Mouse (Mus musculus) kidney, postnatal 14 days (tissue): ENCODE data around the gene Slc35f6.
"Not testable (repeated sequence)": the region's sequence is repeated elsewhere in the genome, so short reads cannot be mapped to it uniquely, and the experiment has no call there.

Experiments used
- DNase-seq: peaks from one replicate; pipeline ENCODE4 v3.0.0; 2022; ENCODE audit warnings: mixed read lengths

The Slc35f6 gene

DNA sequence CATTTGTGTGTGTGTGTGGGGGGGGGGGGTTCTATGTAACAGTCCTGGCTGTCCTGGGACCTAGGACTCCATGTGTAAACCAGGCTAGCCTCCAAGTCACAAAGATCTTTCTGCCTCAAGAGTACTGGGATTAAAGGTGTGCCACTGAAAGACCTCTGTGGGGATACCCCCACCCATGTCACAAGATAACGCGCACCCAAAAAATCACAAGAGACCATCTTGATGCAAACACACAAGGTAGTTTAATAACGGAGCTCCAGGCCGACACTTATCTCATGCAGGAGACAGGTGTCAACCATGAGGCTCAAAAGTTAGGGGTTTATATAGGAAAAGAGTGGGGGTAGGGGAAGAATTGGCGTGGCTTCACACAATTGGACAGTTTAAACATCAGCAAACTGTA, 13.1 kb downstream of the Slc35f6 start:
- no peak for DNase-seq

DNA sequence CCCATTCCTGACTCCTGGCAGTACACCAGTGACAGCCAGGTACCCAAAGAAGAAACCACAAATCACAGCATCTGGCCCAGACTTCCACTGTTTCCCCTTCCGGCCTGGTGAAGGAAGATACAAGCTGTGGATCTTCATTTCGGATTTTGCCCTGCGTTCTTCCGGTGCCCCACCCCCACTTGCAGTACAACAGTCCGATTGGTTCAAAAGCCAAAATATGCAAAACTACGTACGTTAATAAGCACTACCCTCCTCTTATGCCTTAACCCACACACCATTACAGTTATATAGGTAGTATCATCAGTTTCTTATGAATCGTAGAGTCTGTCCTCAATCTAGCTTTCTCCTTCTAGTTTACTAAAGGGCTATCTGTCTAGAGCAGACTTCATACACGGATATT, 17.6 kb downstream of the Slc35f6 start:
- DNase-seq = no peak

DNA sequence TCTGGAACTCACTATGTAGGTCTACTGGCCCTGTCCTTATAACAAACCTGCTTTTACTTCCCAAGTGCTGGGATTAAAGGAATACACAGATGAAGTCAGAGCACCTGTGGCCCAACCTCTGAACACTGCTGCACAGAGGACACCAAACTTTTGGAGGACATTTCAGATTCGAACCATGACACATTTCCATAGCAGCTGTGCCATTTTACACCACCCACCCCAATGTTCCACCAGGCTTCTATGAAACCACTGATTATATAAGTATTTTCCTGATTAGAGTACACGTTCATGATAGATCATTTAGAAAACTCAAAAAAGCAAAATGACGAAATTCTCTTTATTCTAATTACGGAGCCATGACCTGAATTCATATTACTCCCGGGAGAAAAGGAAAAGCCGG, 18.2 kb downstream of the Slc35f6 start:
- no peak for DNase-seq

DNA sequence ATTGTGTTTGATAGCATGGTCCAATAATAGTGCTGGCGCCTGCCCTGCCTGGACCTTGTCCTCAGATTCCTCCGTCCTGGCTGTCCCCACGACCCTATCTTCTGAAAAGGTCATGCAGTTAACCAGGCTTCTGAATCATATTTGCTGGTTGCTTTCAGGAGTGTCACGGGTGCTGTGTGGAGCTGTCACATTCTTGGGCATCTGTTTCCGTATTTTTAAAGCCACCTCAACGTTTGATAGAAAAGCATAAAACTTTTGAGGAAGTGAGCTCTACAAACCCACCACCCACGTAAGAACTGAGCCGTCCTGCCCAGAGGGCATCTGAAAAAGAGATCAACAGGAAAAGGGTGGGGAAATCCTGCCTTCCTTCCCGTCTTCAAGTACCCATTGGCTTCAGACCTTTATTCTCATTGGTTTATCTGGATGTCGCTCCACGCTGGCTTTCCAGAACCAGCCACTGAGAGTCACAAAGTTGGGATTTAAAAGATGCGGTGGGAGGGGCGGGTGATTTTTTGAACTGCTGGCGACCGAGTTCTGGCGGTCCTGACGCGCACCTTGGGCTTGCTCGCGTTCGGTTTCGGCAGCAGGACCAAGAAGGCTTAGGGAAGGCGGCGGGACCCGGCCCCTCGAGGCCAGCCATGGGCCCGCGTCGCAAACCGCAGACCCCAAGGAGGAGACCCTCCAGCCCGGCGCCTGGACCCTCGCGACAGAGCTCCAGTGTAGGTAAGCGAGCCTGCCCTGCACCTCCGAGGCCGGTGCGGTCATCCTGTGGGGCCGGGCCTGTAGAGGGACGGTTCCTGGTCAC, 18.9 kb downstream of the Slc35f6 start, which contains the start of gene Cenpa:
Cenpa (plus strand) TSS at position 387 of the 805 bp plus-strand sequence.
- peak; percentile 96 for DNase-seq

DNA sequence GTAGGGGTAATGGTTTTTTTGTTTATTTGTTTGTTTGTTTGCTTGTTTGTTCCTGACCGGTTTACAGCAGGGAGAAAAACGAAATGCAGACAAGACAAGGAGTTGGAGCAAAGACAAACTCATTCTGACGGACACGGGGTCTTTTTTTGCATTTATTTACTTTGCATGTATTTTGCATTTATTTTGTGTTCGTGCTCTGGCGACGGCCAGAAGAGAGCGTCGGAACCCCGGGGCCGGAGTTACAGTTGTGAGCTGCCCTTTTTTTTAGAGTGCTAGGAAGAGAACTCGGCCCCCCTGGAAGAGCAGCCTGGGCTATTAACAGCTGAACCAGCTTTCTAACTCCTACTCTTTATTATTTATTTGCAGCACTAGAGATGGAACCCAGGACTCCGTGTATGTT, 19.5 kb downstream of the Slc35f6 start:
- no peak for DNase-seq

DNA sequence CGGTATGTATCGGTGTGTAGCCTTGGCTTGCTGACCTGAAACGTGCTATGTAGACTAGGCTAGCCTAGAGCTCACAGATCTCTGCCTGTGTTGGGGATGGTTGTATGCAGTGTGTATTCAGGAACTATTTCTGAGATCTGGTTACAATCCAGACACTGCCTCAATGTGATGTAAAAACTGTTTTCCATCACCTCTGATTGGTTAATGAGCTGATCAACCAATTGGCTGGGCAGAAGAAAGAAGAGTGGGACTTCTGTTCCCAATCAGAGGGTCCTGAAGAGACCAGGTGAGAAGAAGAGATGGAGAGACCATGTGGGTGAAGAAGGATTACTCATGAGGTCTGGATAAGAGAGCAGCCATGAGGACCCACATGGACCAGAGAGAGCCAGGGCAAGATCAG, 20.0 kb downstream of the Slc35f6 start:
- DNase-seq = no peak

DNA sequence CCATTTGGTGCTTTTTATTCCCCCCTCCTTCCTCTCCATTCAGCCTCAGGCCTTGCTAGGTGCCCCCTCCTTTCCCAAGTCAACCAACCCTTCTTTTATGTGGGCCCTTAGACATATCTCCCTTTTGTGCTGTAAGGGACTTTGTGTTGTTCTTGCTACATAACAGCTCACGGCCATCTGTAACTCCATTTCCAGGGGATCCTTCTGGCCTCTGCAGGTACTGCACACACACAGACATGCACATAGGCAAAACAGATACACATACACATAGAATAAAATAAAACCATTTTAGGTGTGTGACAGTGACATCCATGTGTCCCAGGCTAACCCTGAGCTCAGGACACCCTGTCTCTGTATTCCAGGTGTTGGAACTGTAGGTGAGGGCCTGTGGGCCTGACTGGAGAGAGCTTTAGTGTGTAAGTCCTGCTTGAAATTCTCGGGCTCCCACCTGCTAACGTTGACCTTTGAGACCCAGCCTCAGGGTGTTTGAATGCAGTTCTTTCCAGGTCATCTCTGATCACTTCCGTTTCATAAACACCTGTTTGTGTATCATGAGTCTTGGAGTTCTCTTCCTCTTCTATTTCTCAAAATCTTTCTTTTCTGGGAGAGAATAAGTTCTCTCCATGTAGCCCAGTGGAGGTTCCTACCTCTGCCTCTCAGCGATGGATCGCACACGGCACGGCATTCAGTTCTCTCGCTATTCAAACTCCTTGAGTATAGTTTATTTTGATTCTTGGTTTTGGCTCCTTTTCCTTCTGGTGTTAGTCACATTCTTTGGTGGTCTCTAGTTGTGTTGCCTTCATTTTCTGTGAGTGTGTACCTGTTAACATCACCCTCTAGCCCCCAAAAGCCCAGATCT, 21.1 kb downstream of the Slc35f6 start:
- no peak for DNase-seq

DNA sequence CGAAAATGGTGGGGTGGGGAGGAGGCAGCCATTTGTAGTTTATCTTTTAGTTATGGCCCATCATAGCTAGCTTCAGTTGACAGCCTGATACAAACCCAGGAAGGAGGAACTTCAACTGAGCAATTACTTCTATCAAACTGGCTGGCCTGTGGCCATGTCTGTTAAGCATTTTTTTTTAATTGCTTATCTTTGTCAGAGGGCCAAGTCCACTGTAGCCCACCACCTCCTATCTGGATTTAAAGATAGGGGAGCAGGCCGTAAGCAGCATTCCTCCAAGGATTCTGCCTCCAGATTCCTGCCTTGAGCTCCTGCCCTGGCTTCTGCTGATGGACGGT, 21.7 kb downstream of the Slc35f6 start:
- no peak for DNase-seq

DNA sequence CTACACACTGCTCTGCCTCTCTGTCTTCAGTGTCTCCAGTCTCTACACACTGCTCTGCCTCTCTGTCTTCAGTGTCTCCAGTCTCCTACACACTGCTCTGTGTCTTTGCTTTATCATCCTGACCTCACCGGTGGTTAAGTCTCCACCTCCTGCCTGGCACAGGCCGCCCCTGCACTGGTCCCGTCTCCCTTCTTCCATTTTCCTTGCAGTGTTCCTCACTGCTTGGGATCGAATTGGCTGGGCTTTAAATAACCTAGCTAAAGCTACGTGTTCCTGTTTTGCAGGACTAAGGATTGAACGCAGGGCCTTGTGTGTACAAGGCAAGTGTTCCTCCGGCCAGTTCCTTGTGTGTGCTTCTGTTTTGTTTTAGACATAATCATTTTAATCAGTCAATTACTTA, 22.4 kb downstream of the Slc35f6 start:
- DNase-seq = no peak

DNA sequence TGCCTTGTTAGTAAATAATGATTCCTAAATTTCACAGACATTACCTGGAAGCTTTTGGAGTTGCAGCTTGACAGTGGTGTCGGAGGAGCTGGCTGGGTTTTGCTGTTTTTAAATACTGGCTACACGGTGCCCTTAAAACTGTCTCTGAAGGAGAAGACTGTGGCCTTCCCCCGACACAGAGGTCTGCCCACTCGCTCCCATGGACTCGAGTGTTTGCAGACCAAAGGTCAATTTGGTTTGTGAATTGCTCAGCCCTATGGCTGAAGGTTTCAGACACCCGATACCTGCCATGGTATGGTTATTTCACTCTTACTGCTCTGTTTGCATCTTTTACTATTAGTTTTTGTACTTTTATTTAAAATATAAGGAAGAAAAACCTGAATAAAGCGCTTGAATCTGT, 26.3 kb downstream of the Slc35f6 start:
- no peak for DNase-seq

DNA sequence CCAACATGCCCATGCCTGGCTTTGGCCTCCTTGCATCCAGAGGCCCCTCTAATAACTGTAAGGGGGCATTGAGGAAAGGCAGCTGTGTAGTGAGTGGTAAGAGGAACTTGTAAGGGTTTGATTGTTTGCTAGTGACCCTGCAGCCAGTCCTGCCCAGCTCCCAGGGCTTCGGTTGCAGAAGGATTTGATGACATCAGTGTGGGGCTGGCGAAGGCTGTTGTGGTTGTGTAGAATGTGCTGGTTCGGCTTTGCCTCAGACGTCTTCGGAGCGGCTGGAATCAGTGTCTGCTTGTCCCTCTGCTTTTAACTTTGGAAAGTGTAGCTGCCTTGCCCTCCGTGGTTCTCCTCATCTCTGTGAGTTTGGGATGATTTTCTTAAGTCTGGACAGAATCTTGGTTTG, 29.1 kb downstream of the Slc35f6 start:
- no peak for DNase-seq

DNA sequence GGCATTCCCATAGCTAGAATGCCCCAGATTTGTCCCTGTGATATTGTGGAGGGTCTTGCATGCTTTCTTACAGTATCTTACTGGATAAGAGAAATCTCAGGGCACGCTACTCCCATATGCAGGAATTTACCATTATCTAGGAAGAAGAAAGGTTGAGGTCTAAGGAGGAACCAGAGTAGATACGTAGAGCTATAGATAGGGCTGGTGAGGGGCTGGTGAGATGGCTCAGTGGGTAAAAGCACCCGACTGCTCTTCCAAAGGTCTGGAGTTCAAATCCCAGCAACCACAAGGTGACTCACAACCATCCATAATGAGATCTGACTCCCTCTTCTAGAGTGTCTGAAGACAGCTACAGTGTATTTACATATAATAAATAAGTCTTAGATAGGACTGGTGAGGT, 30.3 kb downstream of the Slc35f6 start:
- not testable (repeated sequence) for DNase-seq

DNA sequence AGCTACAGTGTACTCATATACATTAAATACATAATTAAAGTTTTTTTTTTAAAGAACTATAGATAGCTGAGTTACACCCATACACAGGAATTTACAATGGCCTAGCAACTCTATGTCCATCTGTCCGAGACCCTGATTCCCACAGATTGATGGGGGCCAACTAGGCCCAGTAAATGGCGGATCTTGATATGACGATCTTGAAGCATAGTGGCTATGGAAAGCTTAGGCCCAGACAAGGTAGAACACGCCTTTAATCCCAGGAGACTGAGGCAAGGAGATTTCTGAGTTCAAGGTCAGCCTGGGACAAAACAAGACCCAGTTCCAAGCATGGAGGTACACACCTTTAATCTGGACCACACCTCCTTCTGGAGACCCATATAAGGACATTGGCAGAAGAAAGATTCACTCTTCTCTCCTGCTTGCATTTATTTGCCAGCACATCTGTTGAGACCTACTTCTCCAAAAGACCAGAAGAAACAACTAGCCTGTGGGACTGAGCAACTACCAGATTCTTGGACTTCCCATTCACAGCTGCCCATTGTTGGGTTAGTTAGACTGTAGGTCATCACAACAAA, 31.1 kb downstream of the Slc35f6 start:
- DNase-seq = no peak

DNA sequence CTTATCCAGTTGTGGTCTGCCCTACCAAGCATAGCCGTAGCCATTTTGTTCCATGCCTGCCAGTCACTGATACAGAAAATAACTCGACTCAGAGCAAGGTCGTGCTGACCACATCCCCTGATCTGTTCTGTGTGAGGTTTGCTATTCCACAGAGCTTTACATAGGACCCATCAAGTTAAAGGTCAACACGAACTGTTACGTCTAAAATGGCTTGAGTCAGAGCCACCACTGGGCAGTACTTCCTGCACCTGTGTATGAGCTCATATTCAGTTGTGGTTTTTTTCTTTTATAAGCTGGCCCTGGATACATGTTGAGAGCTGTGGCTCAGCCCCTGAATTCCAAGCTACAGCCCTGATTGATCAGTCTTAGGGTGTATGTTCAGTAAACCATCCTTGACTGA, 31.9 kb downstream of the Slc35f6 start:
- DNase-seq = no peak

DNA sequence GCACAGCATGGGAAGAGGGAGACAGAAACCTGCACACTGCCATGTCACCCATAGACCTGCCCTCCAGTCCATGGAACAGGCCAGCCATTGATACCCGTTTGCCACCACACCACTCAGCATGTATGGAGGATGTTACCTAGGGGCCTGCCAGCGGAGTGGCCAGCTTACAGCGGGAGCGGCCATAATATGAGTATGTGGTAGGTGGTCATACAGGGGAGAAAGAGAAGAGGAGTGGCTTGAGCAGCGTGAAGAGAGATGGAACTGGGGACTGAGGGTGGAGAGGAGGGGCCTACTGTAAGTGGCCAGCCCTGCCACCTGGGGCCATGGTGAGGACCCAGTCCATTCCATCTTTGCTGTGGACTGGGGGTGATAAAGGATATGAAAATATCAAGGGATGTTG, 34.2 kb downstream of the Slc35f6 start:
- no peak for DNase-seq

DNA sequence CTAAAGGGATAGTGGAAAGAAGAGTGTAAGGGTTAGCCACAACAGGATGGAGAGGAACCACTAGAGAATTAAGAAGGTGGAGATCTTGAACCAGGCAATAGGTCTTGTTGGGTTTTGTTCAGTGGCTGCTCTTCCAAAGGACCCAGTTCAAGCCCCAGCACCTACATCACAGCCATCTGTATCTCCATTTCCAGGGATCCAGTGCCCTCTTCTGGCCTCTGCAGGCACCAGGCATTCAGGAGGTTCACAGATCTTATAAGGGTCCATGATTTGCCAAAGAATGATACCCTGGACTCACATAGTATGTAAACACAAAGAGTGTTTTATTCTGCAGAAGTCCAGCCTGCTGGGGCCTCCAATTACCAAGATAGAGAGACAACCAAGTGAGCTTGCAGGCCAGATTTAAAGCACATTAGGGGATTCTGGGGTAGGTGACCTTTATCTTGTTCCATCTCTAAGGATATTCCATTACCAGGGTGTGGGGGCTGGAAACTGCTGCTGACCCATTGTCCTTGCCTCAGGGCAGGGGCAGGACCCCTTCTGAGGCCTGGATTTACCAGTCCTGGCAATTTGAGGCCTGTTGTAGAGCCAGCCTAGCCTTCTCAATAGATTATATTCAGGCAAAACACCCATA, 35.4 kb downstream of the Slc35f6 start:
- no peak for DNase-seq

DNA sequence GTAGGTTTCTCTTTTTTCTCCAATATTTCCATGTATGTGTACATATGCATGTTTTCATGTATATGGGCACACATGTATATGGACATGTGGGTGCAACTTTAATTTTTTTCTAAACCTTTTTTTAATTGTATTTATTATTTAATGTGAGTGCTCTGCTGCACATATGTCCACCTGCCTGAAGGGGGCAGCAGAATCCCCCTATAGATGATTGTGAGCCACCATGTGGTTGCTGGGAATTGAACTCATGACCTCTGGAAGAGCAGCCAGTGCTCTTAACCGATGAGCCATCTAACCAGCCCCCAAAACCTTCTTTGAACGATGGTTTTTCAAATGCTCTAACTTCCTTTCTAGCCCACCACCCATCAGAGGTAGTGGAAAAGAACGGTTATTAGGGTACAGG, 36.3 kb downstream of the Slc35f6 start:
- no peak for DNase-seq

DNA sequence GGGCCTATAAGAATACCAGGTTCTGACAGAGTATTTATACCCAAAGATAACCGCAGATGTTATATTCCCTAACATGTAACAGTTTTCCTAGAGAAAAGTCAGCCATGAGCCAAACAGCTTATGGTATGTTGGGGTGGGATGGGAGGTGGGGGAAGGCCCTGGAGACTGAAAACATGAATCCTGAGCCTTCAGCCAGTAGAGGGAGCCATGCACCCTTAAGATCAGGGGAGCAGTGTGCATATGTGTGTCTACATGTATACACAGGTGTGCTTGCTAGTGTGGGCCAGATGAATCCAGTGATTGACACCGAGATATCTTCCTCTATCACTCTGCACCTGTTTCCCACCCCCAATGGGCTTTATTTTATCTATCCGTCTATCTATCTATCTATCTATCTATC, 39.0 kb downstream of the Slc35f6 start:
- no peak for DNase-seq

DNA sequence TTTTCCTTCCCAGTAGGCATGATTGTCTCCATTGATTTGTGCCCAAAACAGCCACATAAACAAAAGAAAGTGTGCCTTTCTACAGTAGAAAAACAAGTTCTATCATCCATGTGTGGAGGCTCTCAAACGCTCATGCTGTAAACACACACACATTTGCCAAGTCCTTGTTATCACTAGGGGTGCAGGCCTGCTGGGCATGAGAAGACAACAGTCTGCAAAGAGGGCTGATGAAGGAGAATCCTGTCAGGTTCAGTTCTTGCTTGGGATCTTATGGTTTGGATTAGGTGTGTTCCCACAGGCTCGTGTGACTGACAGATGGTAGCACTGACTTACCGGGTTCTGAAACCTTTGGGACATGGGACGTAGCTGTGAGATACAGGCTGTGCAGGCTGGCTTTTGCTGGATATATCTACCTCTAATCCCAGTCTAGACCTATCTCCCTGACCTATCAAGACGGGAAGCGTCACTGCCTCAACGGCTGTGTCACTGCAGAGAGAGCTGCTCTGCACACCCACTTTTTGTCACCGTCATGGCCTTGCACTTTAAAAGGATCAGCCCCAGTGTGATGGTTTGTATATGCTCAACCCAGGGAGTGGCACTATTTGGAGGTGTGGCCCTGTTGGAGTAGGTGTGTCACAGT, 52.7 kb downstream of the Slc35f6 start:
- DNase-seq = no peak

DNA sequence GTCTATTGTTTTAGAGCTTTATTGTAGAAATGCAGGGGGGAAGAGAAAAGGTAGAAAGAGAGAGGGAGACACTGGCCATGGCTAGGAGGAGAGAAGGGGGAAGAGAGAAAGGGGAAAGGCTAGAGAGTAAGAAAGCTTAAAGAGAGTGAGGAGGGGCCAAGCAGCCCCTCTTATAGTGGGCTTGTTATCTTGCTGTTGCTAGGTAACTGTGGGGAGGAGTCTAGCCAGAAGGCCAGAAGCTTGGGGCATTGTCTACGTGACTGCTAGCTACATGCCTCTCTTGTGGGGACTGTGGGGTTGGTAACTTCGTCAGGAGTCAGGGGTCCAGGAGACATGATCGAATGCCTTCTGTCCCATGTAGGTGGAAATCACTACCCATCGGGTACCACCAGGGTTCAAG, 53.6 kb downstream of the Slc35f6 start:
- not testable (repeated sequence) for DNase-seq

DNA sequence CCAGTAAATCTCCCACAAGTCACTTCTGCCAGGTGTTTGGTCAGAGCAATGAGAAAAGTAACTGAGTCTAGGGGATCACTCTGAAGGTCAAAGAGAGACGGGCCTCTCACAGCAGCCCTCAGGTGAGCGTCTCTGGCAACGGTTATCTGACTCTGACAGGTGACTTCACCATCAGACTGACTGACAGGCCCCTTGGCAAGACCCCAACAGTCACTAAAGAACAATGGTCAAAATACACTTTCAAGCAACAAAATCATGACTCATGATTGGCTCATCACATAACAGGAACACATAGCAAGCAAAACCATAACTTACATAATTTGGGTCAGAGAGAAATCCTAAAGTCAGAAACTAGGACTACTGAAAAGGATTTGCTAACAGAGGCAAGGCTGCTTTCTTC, 54.1 kb downstream of the Slc35f6 start:
- no peak for DNase-seq
